Mouse (Mus musculus): ENCODE results near the gene Ppif. TPM values are rescaled to one million over a fixed set of nuclear protein-coding genes. Genes with fewer than 3 reads are reported as not detected.

The Ppif gene
- total RNA-seq (2021): 10 to 100 TPM; 27.0 to 31.5 TPM
- long read RNA-seq, experiment 1, transcript Ppif-201 (6 exons, 1,549 nt): major isoform, 68 of 76 reads
- long read RNA-seq, experiment 1, partial matches to known transcripts: 3 of 76 reads
- long read RNA-seq, experiment 1, other reads (novel, unspliced or antisense): 5 of 76 reads
- long read RNA-seq, experiment 2, transcript Ppif-201 (6 exons, 1,549 nt): major isoform, 63 of 66 reads
- long read RNA-seq, experiment 2, partial matches to known transcripts: 1 of 66 reads
- long read RNA-seq, experiment 2, other reads (novel, unspliced or antisense): 1 of 66 reads

- peak; percentile 97 for DNase-seq (ENCODE audit: low spot score in 2 of 2)
These were observed at the start of gene Ppif for GRCm38 (mm10) chr14:25693888-25694568. Gene Ppif (plus strand): TSS chr14:25694154.

- DNase-seq (ENCODE audit: low spot score in 2 of 2): no peak
These were observed 48.2 kb upstream of the Ppif start for GRCm38 (mm10) chr14:25645717-25646116.

- peak in 1 of 2 experiments; percentile 48 for DNase-seq (ENCODE audit: low spot score in 2 of 2)
These were observed 47.8 kb upstream of the Ppif start for GRCm38 (mm10) chr14:25646161-25646621.

GRCm38 (mm10) chr14:25651131-25651530 is 42.8 kb upstream of the Ppif start:
- no peak for DNase-seq (ENCODE audit: low spot score in 2 of 2)

- no peak for DNase-seq (ENCODE audit: low spot score in 2 of 2)
These were observed 42.0 kb upstream of the Ppif start for GRCm38 (mm10) chr14:25651905-25652304.

- DNase-seq (ENCODE audit: low spot score in 2 of 2): no peak
These were observed 39.4 kb upstream of the Ppif start for GRCm38 (mm10) chr14:25654401-25655197.

GRCm38 (mm10) chr14:25660661-25661060 is 33.3 kb upstream of the Ppif start:
- DNase-seq (ENCODE audit: low spot score in 2 of 2): peak in 1 of 2 experiments; percentile 36

GRCm38 (mm10) chr14:25661185-25661920 is 32.6 kb upstream of the Ppif start:
- no peak for DNase-seq (ENCODE audit: low spot score in 2 of 2)

- no peak for DNase-seq (ENCODE audit: low spot score in 2 of 2)
These were observed 30.2 kb upstream of the Ppif start for GRCm38 (mm10) chr14:25663649-25664309.

GRCm38 (mm10) chr14:25664310-25664695 is 29.7 kb upstream of the Ppif start:
- no peak for DNase-seq (ENCODE audit: low spot score in 2 of 2)

- no peak for DNase-seq (ENCODE audit: low spot score in 2 of 2)
These were observed 28.5 kb upstream of the Ppif start for GRCm38 (mm10) chr14:25665314-25665970.

GRCm38 (mm10) chr14:25666668-25667376 is 27.1 kb upstream of the Ppif start:
- no peak for DNase-seq (ENCODE audit: low spot score in 2 of 2)

- DNase-seq (ENCODE audit: low spot score in 2 of 2): no peak
These were observed 26.4 kb upstream of the Ppif start for GRCm38 (mm10) chr14:25667587-25667986.

GRCm38 (mm10) chr14:25679625-25680024 is 14.3 kb upstream of the Ppif start:
- DNase-seq (ENCODE audit: low spot score in 2 of 2): no peak

- no peak for DNase-seq (ENCODE audit: low spot score in 2 of 2)
These were observed 11.9 kb upstream of the Ppif start for GRCm38 (mm10) chr14:25682020-25682419.

- DNase-seq (ENCODE audit: low spot score in 2 of 2): no peak
These were observed 7.6 kb upstream of the Ppif start for GRCm38 (mm10) chr14:25686216-25686945.

- no peak for DNase-seq (ENCODE audit: low spot score in 2 of 2)
These were observed 6.7 kb upstream of the Ppif start for GRCm38 (mm10) chr14:25686983-25687901.
